Mouse (Mus musculus): ENCODE data around the gene Grcc10.

DNA sequence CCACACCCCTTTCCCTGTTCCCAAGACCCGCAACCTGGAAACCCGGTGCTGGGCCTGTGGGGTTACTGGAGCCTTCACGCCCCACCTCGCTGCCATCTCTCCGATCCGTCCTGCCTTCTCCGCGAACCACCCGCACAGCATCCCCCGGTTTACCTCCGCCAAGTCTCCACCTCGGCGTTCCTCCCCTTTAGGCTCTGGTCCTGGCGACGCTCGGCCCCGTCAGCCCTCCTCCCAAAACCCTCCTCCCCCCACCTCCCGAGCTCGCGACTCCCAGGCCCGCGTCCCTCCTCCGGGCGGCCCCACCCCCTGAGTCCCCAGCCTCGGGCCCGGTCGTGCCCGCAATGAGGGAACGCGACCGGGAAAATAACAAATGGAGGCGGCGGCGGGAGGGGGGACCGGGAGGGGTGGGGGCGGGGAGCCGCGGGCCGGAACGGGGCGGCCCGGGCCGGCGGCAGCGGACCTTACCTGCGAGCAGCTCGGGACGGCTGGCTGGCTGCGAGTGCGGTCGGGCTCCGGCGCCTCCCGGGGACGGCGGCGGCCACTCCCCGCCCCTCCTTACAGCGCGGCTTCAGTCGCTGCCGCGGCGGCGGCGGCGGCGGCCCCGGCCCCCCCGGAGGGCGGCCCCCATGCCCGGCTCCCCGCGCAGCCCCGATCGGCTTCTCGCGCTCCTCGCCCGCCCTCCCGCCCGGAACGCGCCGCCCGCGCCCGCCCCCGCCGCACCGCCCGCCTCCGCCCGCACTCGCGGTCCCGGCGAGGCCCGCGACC lies 14.8 kb upstream of the Grcc10 start, which contains the start of the genes Gm45234 and Atn1:
- TF ChIP-seq POLR2A (IDR thresholded peaks at IDR 0.05; ENCODE audit: low read depth, low read length) (no peak; the same call in 1 of the 2 replicates), CTCF (IDR thresholded peaks at IDR 0.05; ENCODE audit: extremely low read depth, insufficient read length, insufficient replicate concordance, low read depth, low read length) (no peak)
